Mouse (Mus musculus): Measurements from ENCODE around the gene Xlr5a. TPM values are rescaled to one million over a fixed set of nuclear protein-coding genes. Genes with fewer than 3 reads are reported as not detected.
"Not testable (repeated sequence)": the region's sequence is repeated elsewhere in the genome, so short reads cannot be mapped to it uniquely, and the experiment has no call there.

Xlr5a gene
- polyA plus RNA-seq, 1 experiment: not detected

DNA sequence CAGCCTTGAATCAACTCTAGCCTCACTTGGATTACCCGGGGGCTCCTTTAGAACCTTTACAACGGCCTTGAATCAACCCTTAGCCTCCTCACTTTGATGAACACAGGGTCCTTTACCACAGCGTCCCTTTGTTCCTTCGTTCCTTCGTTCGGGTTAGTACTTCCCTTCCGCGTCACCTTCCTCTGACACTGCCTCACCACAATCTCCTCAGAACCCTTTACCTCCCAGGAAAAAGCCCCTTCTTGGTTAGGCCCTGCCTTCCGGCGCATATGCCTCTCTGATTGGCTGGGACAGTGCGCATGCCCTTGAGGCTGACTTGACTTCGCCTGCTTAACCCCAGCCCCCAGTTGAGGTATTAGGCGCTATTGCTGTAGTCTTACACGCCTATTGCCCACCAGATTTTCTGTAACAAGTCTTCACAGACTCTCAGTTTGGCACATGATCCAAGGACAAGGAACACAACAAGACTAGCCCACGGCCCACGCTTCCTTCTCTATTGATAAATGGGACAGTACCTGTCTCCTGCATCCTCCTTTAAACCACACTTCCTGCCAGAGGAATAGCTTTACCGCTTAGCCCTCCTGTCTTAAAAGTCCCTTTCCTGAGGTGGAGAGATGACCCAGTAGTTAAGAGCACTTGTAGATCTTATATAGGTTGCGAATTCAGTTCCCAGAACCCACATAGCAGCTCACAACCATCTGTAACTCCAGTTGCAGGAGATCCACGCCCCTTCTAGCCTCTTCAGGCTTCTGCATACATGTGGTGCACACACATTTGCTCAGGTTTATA lies 210.3 kb downstream of the Xlr5a start, which contains the start of gene Xlr4a:
TSS of gene Xlr4a (minus strand) at position 212 of the 789 bp plus-strand sequence.
- not testable (repeated sequence) for H3K4me1 ChIP-seq (ENCODE audit: control insufficient read depth, insufficient read depth, low read length); H3K4me3 ChIP-seq (ENCODE audit: insufficient read depth, low read length); H3K27ac ChIP-seq (ENCODE audit: insufficient read depth, low read length)

DNA sequence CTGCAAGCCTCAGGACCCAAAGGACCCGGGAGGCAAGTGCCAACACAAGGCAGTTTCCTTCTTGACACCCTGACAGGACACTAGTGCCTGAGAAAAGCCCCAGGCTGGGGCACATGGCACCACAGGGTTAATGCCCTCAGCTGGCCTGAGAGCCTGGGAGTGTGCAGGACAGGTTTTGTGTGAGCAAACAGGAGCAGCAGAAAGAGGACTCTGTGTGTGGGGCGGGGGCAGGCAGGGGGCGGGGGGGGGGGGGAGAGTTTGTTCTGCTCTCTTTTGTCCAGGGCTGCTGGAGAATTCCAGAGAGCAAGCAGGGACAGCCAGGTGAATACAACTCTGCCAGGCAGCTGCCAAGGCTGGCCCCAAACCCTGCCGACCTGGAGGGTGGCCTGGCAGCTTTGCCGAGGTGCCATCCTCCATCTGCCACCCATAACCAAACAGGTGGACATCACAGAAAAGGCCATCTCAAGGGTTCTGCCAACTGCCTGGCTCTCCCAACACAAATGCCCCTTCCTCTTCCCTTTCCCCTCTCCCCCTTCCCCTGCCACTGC lies 225.9 kb downstream of the Xlr5a start:
- not testable (repeated sequence) for H3K4me1 ChIP-seq (ENCODE audit: control insufficient read depth, insufficient read depth, low read length); H3K27ac ChIP-seq (ENCODE audit: insufficient read depth, low read length); H3K4me3 ChIP-seq (ENCODE audit: insufficient read depth, low read length)

DNA sequence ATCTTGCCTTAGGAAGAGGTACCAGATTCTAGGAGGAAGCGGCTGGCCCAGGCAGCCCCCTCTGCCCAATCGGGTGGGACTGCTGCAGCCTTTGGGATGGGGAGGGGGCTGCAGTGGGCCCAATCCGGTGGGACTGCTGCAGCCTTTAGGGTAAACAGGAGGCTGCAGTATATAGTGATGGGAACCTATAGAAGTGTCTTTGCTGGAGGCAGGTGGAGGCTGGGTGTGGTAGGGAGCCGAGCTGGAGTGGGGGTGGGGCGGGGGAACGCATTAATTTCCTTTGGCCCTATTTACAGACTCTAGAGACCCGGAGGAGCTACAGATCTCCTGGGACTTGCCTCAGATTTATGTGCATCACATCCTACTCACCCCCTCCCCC lies 228.4 kb downstream of the Xlr5a start, which contains the start of gene Pnma3:
TSS of gene Pnma3 (plus strand) at position 373 of the 379 bp plus-strand sequence.
- TF ChIP-seq POLR2A (IDR thresholded peaks at IDR 0.05; ENCODE audit: extremely low read depth, insufficient read depth, low read length): no peak
- no peak for TF ChIP-seq CTCF (IDR thresholded peaks at IDR 0.05; ENCODE audit: extremely low read depth, insufficient read depth, low read length)
- Histone ChIP-seq H3K27ac (ENCODE audit: insufficient read depth, low read length) (peak within 1 kb of the TSS; percentile 56; the same call in 1 of the 2 replicates), H3K4me3 (ENCODE audit: insufficient read depth, low read length) (peak within 1 kb of the TSS; percentile 60), H3K4me1 (ENCODE audit: control insufficient read depth, insufficient read depth, low read length) (no peaks in the 10 kb centered on the region)

DNA sequence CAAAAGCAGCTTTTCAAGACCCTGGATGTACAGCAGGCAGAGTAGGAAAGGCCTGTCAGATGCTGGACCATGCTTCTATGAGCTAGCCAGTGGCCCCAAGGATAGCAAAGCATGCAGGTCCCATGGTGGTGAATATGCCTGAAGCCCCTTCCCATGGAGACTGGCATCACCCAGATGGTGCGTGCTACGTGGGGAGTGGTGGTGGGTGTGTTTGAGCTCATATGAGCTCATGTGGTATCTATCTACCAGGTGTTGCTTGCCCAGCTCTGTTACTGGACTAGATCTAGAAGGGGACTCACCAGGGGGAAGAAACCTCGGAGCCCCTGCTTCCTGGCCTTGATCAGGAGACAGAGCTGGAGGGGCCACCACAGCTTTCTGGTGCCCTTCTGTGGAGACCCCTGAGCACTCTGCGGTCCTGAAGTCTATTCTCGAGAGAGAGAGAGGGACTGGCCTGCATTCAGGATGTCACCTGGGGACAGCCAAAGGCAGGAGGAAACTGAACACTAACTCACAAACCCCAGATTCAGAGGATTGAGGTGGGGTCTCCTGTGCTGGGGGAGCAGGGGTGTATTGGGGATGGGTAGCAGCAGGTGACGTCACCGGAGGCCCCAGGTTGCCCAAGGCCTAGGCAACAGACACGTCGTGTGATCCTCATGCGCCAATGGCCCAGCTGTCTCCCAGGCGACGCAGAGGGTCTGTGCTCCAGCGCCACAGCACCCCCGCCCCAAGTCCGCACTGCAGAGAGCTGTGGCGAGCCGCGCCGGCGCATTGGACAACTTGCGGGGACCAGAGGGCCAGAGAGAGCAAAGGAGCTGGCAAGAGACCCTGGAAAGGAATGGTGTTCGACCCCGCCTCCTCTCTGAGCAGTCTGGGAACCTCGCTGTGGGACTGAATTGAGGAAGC lies 229.0 kb downstream of the Xlr5a start:
- no peak for TF ChIP-seq CTCF (IDR thresholded peaks at IDR 0.05; ENCODE audit: extremely low read depth, insufficient read depth, low read length)
- no peak for TF ChIP-seq POLR2A (IDR thresholded peaks at IDR 0.05; ENCODE audit: extremely low read depth, insufficient read depth, low read length)
- Histone ChIP-seq H3K4me1 (ENCODE audit: control insufficient read depth, insufficient read depth, low read length) (no peaks in the 10 kb centered on the region), H3K4me3 (ENCODE audit: insufficient read depth, low read length) (peak overlapping the region; percentile 60), H3K27ac (ENCODE audit: insufficient read depth, low read length) (peak overlapping the region; percentile 56; the same call in 1 of the 2 replicates)

DNA sequence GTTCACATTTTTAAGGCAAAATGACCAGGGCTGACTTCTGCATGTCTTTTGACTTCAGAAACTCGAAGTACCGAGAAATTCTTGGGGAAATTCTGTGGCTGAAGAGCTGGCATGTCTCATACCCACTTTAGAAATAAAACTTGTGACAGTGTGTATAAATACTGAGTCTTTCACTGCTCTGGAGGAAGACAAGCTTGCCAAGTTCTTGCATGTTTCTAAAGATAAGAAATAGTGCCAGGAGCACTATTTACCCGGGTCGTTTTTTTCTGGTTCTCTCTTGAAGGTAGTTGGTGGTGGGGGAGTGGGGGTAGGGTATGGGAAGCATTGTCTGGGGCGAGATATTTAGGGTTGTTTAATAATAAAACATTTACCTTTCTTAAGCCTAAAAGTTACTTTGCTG lies 230.5 kb downstream of the Xlr5a start:
- no peak overlapping the region for H3K4me3 ChIP-seq (ENCODE audit: insufficient read depth, low read length)
- H3K27ac ChIP-seq (ENCODE audit: insufficient read depth, low read length): no peak overlapping the region
- H3K4me1 ChIP-seq (ENCODE audit: control insufficient read depth, insufficient read depth, low read length): no peaks in the 10 kb centered on the region
- TF ChIP-seq POLR2A (IDR thresholded peaks at IDR 0.05; ENCODE audit: extremely low read depth, insufficient read depth, low read length) (no peak), CTCF (IDR thresholded peaks at IDR 0.05; ENCODE audit: extremely low read depth, insufficient read depth, low read length) (no peak)

DNA sequence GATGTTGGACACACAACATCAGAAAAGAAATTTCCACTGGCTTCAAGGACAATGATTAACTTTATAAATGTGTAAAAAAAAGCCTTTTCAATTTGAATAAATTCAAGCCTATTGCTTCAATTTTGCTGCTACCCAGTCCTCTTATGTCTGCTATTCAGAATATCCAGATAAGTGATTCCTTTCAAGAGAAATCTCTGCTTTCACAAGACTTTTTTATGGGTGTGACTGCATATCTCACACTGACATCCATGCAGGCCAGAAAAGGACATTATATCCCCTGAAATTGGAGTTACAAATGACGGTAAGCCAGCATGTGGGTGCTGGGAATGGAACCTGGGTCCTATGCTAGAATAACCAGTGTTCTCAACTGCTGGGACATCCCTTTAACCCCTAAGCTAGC lies 231.2 kb downstream of the Xlr5a start:
- no peak overlapping the region for H3K4me3 ChIP-seq (ENCODE audit: insufficient read depth, low read length)
- no peaks in the 10 kb centered on the region for H3K4me1 ChIP-seq (ENCODE audit: control insufficient read depth, insufficient read depth, low read length)
- no peak overlapping the region for H3K27ac ChIP-seq (ENCODE audit: insufficient read depth, low read length)
- no peak for TF ChIP-seq CTCF (IDR thresholded peaks at IDR 0.05; ENCODE audit: extremely low read depth, insufficient read depth, low read length)
- no peak for TF ChIP-seq POLR2A (IDR thresholded peaks at IDR 0.05; ENCODE audit: extremely low read depth, insufficient read depth, low read length)

Other genes with a start within 250 kb of the Xlr5a start
- gene Pnma3, start 228.2 kb downstream of the Xlr5a start, polyA plus RNA-seq (2012; rRNA removed): 15.9 and 20.8 TPM in 2 replicates
- gene Xlr4a, start 210.5 kb downstream of the Xlr5a start, polyA plus RNA-seq (2012; rRNA removed): 0.64 and 0.67 TPM in 2 replicates
- 2.0 and 3.6 TPM in 2 replicates for gene Xlr3a, start 195.9 kb downstream of the Xlr5a start, polyA plus RNA-seq (2012; rRNA removed)
- 0.28 and 0.31 TPM in 2 replicates for gene Gm14685, start 175.9 kb downstream of the Xlr5a start, polyA plus RNA-seq (2012; rRNA removed)
- gene Xlr5b, start 144.2 kb downstream of the Xlr5a start, polyA plus RNA-seq (2012; rRNA removed): not detected in 2 replicates
- gene DXBay18, start 143.5 kb downstream of the Xlr5a start, polyA plus RNA-seq (2012; rRNA removed): 0.52 and 0.55 TPM in 2 replicates
- not detected in 2 replicates for gene Spin2d, start 116.0 kb downstream of the Xlr5a start, polyA plus RNA-seq (2012; rRNA removed)
- 4.6 and 5.3 TPM in 2 replicates for gene Xlr3b, start 100.8 kb downstream of the Xlr5a start, polyA plus RNA-seq (2012; rRNA removed)
- 0.93 and 1.6 TPM in 2 replicates for gene Xlr4b, start 78.6 kb downstream of the Xlr5a start, polyA plus RNA-seq (2012; rRNA removed)
- 14.9 and 15.2 TPM in 2 replicates for gene F8a, start 64.7 kb downstream of the Xlr5a start, polyA plus RNA-seq (2012; rRNA removed)
- gene Xlr4c, start 49.8 kb downstream of the Xlr5a start, polyA plus RNA-seq (2012; rRNA removed): 0.17 and 0.29 TPM in 2 replicates
- not detected in 2 replicates for gene Xlr3c, start 27.6 kb downstream of the Xlr5a start, polyA plus RNA-seq (2012; rRNA removed)
- not detected in 2 replicates for gene Xlr5c, start within 50 bp of the Xlr5a start, polyA plus RNA-seq (2012; rRNA removed)
- gene Gm45015, start 43.9 kb upstream of the Xlr5a start, polyA plus RNA-seq (2012; rRNA removed): not detected in 2 replicates
- gene Zfp275, start 49.6 kb upstream of the Xlr5a start, polyA plus RNA-seq (2012; rRNA removed): 17.5 and 17.7 TPM in 2 replicates
- 0.08 and 0.13 TPM in 2 replicates for gene Gm18336, start 105.8 kb upstream of the Xlr5a start, polyA plus RNA-seq (2012; rRNA removed)
- 0.90 and 1.0 TPM in 2 replicates for gene Zfp92, start 118.1 kb upstream of the Xlr5a start, polyA plus RNA-seq (2012; rRNA removed)
- gene Trex2, start 142.4 kb upstream of the Xlr5a start, polyA plus RNA-seq (2012; rRNA removed): not detected in 2 replicates
- 9.8 and 10.2 TPM in 2 replicates for gene Haus7, start 166.1 kb upstream of the Xlr5a start, polyA plus RNA-seq (2012; rRNA removed)
- 16.3 and 16.6 TPM in 2 replicates for gene Bgn, start 190.6 kb upstream of the Xlr5a start, polyA plus RNA-seq (2012; rRNA removed)
- 41.7 and 46.2 TPM in 2 replicates for gene Atp2b3, start 210.1 kb upstream of the Xlr5a start, polyA plus RNA-seq (2012; rRNA removed)